Mouse (Mus musculus): ENCODE results near the gene Ephb4. TPM values are rescaled to one million over a fixed set of nuclear protein-coding genes. Genes with fewer than 3 reads are reported as not detected.

The Ephb4 gene
- polyA plus RNA-seq (2012; rRNA removed; ENCODE audit: low replicate concordance), result 22.6 and 28.6 TPM in 2 replicates

GRCm38 (mm10) chr5:137349384-137350204 lies at the start of gene Ephb4:
Ephb4 (plus strand) TSS chr5:137350109.

GRCm38 (mm10) chr5:137307071-137307912 lies 42.6 kb upstream of the Ephb4 start, which contains the start of gene Srrt:
Srrt (minus strand) TSS chr5:137307674.

GRCm38 (mm10) chr5:137314193-137315083 lies 35.5 kb upstream of the Ephb4 start, which contains the start of gene Trip6:
Trip6 (minus strand) TSS chr5:137314404.

GRCm38 (mm10) chr5:137333512-137334174 lies 16.3 kb upstream of the Ephb4 start, which contains the start of gene Slc12a9:
Slc12a9 (minus strand) TSS chr5:137333597.

Other genes with a start within 250 kb of the Ephb4 start
- gene Trim56, start 233.9 kb upstream of the Ephb4 start, polyA plus RNA-seq (2012; rRNA removed; ENCODE audit: low replicate concordance), result 7.5 and 10.2 TPM in 2 replicates
- 89.1 and 301 TPM in 2 replicates for gene Muc3, start 200.8 kb upstream of the Ephb4 start, polyA plus RNA-seq (2012; rRNA removed; ENCODE audit: low replicate concordance)
- 54.3 and 56.9 TPM in 2 replicates for gene Muc3a, start 137.7 kb upstream of the Ephb4 start, polyA plus RNA-seq (2012; rRNA removed; ENCODE audit: low replicate concordance)
- gene Ache, start 62.6 kb upstream of the Ephb4 start, polyA plus RNA-seq (2012; rRNA removed; ENCODE audit: low replicate concordance), result 6.9 and 12.6 TPM in 2 replicates
- gene Ufsp1, start 55.5 kb upstream of the Ephb4 start, polyA plus RNA-seq (2012; rRNA removed; ENCODE audit: low replicate concordance), result 12.4 and 23.2 TPM in 2 replicates
- 102 and 115 TPM in 2 replicates for gene Srrt, start 42.4 kb upstream of the Ephb4 start, polyA plus RNA-seq (2012; rRNA removed; ENCODE audit: low replicate concordance)
- 10.1 and 23.7 TPM in 2 replicates for gene Trip6, start 35.7 kb upstream of the Ephb4 start, polyA plus RNA-seq (2012; rRNA removed; ENCODE audit: low replicate concordance)
- 20.7 and 23.6 TPM in 2 replicates for gene Slc12a9, start 16.5 kb upstream of the Ephb4 start, polyA plus RNA-seq (2012; rRNA removed; ENCODE audit: low replicate concordance)
- gene Zan, start 127.0 kb downstream of the Ephb4 start, polyA plus RNA-seq (2012; rRNA removed; ENCODE audit: low replicate concordance), result 0.88 and 2.8 TPM in 2 replicates
- 37.9 and 47.1 TPM in 2 replicates for gene Pop7, start 152.4 kb downstream of the Ephb4 start, polyA plus RNA-seq (2012; rRNA removed; ENCODE audit: low replicate concordance)
- 11.8 and 16.6 TPM in 2 replicates for gene Gigyf1, start 168.4 kb downstream of the Ephb4 start, polyA plus RNA-seq (2012; rRNA removed; ENCODE audit: low replicate concordance)
- gene Epo, start 183.1 kb downstream of the Ephb4 start, polyA plus RNA-seq (2012; rRNA removed; ENCODE audit: low replicate concordance), result not detected in 2 replicates
- 831 and 1,332 TPM in 2 replicates for gene Gnb2, start 183.4 kb downstream of the Ephb4 start, polyA plus RNA-seq (2012; rRNA removed; ENCODE audit: low replicate concordance)
- 1.1 TPM in 2 replicates for gene Actl6b, start 203.4 kb downstream of the Ephb4 start, polyA plus RNA-seq (2012; rRNA removed; ENCODE audit: low replicate concordance)
- gene Tfr2, start 219.7 kb downstream of the Ephb4 start, polyA plus RNA-seq (2012; rRNA removed; ENCODE audit: low replicate concordance), result 0.81 and 1.1 TPM in 2 replicates